Mouse (Mus musculus): Measurements from ENCODE around the gene Btnl2. TPM values are rescaled to one million over a fixed set of nuclear protein-coding genes. Genes with fewer than 3 reads are reported as not detected.

The Btnl2 gene
- polyA plus RNA-seq, 1 experiment: 0.67 TPM

DNA sequence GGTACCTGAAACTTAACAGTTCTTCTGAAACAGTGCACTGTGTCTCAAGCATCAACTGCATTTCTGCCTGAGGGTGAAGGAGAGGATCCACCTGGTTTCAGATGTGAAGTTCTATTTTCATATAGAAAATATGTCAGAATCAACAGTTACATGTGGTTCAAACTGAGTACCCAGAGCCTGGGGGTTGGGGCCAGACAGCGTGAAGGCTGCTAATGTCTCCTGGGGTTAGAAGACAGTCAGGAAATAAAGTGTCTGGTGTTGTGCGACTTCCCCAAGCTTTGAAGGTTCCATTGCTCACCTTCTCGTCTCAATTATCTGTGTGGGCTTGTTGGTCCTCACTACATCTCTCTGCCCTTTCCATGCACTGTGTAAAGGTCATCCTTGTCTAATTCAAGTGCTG is 28.2 kb upstream of the Btnl2 start:
- Histone ChIP-seq H3K4me1 (ENCODE audit: control insufficient read depth, insufficient read depth, insufficient read length, low read length) (no peaks in the 10 kb centered on the region), H3K4me3 (ENCODE audit: insufficient read depth, low read depth, low read length) (no peak overlapping the region), H3K27ac (replicated peaks; ENCODE audit: low read depth, low read length) (no peak overlapping the region)

DNA sequence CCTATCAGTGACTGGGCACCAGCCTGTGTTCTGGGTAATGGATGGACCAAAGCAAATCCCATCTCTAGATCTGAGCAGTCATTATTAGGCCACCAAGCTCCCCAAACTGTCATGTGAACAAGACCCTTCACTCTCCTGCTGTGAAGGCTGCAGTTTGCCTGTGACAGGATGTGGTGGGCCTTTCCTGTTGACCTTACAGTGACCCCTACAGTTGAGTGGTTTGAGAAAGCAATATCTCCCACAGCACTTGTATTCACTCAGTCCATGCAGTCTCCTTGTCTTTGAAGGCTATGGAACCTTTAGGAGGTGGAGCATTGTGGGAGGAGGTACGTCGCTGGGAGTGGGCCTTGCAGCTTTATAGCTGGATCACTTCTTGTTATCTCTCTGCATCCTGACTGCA is 24.8 kb upstream of the Btnl2 start:
- no peaks in the 10 kb centered on the region for H3K4me1 ChIP-seq (ENCODE audit: control insufficient read depth, insufficient read depth, insufficient read length, low read length)
- H3K27ac ChIP-seq (replicated peaks; ENCODE audit: low read depth, low read length): no peak overlapping the region
- H3K4me3 ChIP-seq (ENCODE audit: insufficient read depth, low read depth, low read length): no peak overlapping the region

DNA sequence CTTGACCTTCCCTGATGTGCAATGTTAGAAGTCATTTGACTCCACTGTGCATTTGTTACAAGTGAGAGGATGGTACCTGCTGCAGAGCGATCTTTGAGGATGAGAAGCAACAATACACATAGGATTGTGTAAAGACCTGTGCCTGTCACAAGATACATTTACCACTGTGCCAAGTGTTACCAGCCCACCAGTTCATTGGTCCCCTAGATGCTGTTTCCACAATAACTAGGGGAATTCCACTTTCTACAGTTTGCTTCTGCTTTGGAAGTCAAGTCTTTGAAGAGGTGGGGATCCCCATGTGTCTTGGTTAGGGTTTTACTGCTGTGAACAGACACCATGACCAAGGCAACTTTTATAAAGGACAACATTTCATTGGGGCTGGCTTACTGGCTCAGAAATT is 23.4 kb upstream of the Btnl2 start:
- Histone ChIP-seq H3K27ac (replicated peaks; ENCODE audit: low read depth, low read length) (no peak overlapping the region), H3K4me1 (ENCODE audit: control insufficient read depth, insufficient read depth, insufficient read length, low read length) (no peaks in the 10 kb centered on the region), H3K4me3 (ENCODE audit: insufficient read depth, low read depth, low read length) (no peak overlapping the region)

DNA sequence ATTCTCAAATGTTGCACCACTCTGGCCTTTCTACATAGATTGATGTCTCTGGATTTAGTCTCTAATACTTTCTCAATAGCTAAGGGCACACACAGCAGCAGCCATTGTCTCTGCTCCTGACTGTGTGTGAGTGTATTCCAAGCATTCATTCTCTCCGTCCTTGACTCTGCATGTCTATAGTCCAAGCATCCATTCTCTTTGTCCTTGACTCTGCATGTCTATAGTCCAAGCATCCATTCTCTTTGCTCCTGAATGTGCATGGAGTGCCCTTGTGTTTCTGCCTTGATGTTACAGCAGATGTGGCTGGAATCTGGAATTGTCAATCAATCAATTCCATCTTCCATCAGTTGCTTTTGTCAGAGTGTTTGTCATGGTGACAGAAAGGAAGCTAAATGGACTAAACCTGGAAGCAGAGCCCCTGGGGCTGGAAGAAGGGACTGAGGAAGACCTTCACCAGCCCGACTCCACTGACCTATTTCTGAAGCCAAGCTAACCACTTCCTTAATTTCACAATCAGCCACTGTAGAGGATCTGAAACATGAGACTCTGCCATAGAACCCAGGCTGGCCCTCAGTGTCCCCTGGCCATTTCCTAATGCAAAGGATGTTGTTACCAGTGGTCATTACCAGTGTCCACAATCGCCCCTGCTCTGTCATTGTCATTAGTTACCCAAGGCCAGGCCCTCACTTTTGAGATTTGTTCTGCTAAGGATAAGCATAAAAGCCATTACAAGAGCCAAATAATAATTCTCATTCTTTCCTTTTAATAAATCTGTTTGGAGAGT is 13.8 kb upstream of the Btnl2 start:
- Histone ChIP-seq H3K4me1 (ENCODE audit: control insufficient read depth, insufficient read depth, insufficient read length, low read length) (no peaks in the 10 kb centered on the region), H3K4me3 (ENCODE audit: insufficient read depth, low read depth, low read length) (no peak overlapping the region), H3K27ac (replicated peaks; ENCODE audit: low read depth, low read length) (no peak overlapping the region)

- H3K27ac ChIP-seq (replicated peaks; ENCODE audit: low read depth, low read length): no peak overlapping the region
- no peak overlapping the region for H3K4me3 ChIP-seq (ENCODE audit: insufficient read depth, low read depth, low read length)
- H3K4me1 ChIP-seq (ENCODE audit: control insufficient read depth, insufficient read depth, insufficient read length, low read length): no peaks in the 10 kb centered on the region
Measured at GRCm38 (mm10) chr17:34344882-34345281, 9.7 kb upstream of the Btnl2 start.

GRCm38 (mm10) chr17:34345486-34345885 is 9.1 kb upstream of the Btnl2 start:
- Histone ChIP-seq H3K4me1 (ENCODE audit: control insufficient read depth, insufficient read depth, insufficient read length, low read length) (no peaks in the 10 kb centered on the region), H3K27ac (replicated peaks; ENCODE audit: low read depth, low read length) (no peak overlapping the region), H3K4me3 (ENCODE audit: insufficient read depth, low read depth, low read length) (no peak overlapping the region)

GRCm38 (mm10) chr17:34346041-34346440 is 8.6 kb upstream of the Btnl2 start:
- Histone ChIP-seq H3K4me3 (ENCODE audit: insufficient read depth, low read depth, low read length) (no peak overlapping the region), H3K27ac (replicated peaks; ENCODE audit: low read depth, low read length) (no peak overlapping the region), H3K4me1 (ENCODE audit: control insufficient read depth, insufficient read depth, insufficient read length, low read length) (no peaks in the 10 kb centered on the region)

DNA sequence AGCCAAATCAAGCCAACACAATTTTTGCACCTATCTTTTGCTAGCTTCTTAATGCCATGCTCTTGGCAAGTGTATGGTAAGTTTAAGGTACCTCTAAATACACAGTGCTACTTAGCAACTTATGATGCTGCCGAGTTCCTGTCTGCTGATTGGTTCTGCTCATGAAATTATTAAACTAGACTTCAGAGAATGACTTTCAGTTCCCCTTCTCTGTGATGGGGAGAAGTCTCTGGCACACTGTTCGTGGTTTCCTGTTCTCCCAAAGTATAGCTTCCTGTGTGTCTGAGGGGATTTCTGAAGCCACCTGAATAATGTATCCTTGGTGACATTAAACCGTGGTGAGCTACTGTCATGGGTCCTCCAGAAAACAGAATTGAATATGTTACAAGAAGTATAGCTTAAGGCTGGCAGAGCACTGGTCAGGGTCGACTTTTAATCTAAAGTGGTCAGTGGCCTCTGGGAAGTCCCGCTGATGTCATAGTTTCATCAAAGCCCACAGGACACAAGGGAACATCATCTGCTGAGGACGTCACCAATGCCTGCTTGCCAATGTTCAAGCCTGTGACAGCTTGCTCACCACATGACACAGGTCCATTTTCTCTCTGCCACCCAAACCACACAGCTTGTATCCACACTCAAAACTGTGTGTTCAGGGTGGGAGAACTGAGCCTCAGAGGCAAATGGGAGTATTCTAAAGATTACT is 6.9 kb upstream of the Btnl2 start:
- H3K4me1 ChIP-seq (ENCODE audit: control insufficient read depth, insufficient read depth, insufficient read length, low read length): no peaks in the 10 kb centered on the region

DNA sequence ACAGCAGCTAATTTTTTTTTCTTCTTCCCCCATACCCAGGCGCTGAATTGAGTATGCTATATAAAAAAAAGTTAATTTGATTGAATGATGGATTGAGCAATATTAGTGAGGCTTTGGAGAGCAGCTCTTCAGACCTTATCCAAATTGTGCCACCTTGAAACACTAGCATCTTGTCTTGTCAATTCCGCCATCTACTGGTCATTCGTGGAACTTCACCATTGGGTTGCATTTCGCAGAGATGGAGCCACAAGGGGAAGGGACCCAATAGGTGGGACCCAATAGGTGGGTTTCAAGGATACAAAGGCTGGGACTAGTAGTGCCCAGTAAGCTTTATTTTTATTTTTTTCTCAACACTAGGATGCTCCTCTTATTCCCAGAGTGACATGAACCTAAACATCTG is 5.2 kb upstream of the Btnl2 start:
- Histone ChIP-seq H3K4me3 (ENCODE audit: insufficient read depth, low read depth, low read length) (no peak overlapping the region), H3K27ac (replicated peaks; ENCODE audit: low read depth, low read length) (no peak overlapping the region), H3K4me1 (ENCODE audit: control insufficient read depth, insufficient read depth, insufficient read length, low read length) (peaks cover under 1% of the 10 kb centered on the region; the same call in 1 of the 2 replicates)

More for the DNA sequence above, 6.9 kb upstream of the Btnl2 start:
- Histone ChIP-seq H3K4me3 (ENCODE audit: insufficient read depth, low read depth, low read length) (no peak overlapping the region), H3K27ac (replicated peaks; ENCODE audit: low read depth, low read length) (peak overlapping the region; percentile 72)

DNA sequence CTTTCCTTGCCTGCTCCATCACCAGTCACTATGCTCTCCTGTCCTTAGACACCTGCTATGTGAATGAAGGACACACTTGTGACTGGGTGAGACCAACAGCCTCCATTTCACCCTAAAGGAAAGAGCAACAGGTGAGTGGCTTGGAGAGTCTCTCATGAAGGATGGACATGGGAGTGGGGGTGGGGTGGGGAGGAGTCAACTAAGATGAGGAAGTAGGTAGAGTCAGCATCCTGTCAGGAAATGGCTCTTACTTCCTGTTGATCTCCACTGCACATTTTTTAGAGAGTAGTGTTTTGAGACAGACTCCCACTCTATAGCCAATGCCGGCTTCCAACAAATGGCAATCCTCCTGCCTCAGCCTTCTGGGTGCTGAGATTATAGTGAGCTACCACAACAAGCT is 318 bp downstream of the Btnl2 start:
- H3K4me3 ChIP-seq (ENCODE audit: insufficient read depth, low read depth, low read length): no peak overlapping the region
- H3K27ac ChIP-seq (replicated peaks; ENCODE audit: low read depth, low read length): peak overlapping the region; percentile 77

DNA sequence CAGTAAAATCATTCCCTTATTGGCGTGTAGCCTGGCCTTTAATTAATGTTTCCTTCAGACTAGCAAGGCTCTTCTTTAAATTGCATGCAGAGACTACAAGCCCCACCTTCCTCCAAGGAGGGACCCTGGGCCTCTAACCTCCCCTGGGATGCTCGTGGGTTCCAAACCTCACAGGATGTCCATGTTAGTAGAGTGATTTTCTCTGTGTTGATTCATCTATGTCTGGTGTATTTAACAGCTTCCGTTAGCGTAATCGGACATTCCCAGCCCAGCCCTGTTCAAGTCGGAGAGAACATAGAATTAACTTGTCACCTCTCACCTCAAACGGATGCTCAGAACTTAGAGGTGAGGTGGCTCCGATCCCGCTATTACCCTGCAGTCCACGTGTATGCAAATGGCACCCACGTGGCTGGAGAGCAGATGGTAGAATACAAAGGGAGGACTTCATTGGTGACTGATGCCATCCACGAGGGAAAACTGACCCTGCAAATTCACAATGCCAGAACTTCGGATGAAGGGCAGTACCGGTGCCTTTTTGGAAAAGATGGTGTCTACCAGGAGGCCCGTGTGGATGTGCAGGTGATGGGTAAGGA is 8.4 kb downstream of the Btnl2 start:
- Histone ChIP-seq H3K4me3 (ENCODE audit: insufficient read depth, low read depth, low read length) (no peak overlapping the region), H3K4me1 (ENCODE audit: control insufficient read depth, insufficient read depth, insufficient read length, low read length) (no peaks in the 10 kb centered on the region), H3K27ac (replicated peaks; ENCODE audit: low read depth, low read length) (no peak overlapping the region)

More for the DNA sequence above, 318 bp downstream of the Btnl2 start:
- H3K4me1 ChIP-seq (ENCODE audit: control insufficient read depth, insufficient read depth, insufficient read length, low read length): peaks cover 9% of the 10 kb centered on the region

DNA sequence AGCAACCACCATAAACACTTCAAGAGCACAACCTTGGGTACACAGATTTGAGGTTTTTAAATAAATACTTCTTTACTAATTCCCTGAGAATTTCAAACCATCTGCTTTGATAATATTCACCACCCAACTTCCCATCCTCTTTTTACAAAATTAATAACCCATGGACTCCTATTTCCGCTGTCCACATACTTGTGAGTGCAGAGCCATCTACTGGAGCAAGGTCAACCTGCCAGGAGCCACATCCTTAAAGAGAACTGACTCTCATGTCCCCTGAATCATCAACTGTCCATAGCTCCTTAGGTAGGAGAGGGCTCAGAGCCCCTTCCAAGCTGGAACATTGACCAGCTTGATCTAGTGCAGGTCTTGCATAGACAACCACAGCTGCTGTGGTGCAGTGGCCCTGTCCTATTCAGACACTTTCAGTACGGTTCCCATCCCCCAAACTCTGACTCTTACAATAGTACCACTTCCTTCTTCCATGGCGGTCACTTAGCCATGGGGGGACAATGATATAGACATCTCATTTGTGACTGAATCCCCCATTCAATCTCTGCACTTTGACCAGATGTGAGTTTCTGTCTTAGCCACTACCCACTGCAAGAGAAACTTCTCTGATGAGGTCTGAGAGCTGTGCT is 9.2 kb downstream of the Btnl2 start:
- H3K27ac ChIP-seq (replicated peaks; ENCODE audit: low read depth, low read length): peak overlapping the region; percentile 52; the same call in 1 of the 2 replicates
- H3K4me1 ChIP-seq (ENCODE audit: control insufficient read depth, insufficient read depth, insufficient read length, low read length): no peaks in the 10 kb centered on the region
- no peak overlapping the region for H3K4me3 ChIP-seq (ENCODE audit: insufficient read depth, low read depth, low read length)

DNA sequence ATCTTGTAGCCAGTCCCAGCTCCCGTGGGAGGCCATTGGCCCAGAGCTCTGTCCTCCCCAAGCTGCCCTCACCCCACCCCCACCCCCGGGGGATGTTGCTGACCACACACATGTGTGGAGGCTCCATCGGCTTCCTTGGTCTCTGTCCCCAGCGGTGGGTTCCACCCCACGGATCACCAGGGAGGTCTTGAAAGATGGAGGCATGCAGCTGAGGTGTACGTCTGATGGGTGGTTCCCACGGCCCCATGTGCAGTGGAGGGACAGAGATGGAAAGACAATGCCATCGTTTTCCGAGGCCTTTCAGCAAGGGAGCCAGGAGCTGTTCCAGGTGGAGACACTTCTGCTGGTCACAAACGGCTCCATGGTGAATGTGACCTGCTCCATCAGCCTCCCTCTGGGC is 10.4 kb downstream of the Btnl2 start:
- no peak overlapping the region for H3K4me3 ChIP-seq (ENCODE audit: insufficient read depth, low read depth, low read length)

DNA sequence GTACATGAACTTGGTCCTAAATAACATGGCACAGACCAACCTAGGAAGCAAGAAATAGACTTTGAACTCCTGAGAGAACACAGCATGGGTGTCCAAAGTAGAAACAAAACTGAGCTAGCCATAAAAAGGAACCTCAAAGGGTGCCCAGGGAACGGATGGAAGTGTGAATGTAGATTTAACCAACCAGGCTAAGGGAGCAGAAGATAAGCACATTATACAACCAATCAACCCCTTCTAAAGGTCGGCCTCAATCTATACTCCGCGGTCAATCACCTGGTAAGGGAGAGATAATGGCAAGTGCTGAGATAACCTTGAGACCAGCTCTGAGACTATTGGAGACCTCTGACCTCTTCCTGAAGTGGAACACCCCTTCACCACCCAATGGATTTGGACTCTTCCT is 15.9 kb downstream of the Btnl2 start:
- no peak overlapping the region for H3K27ac ChIP-seq (replicated peaks; ENCODE audit: low read depth, low read length)
- no peak overlapping the region for H3K4me3 ChIP-seq (ENCODE audit: insufficient read depth, low read depth, low read length)
- H3K4me1 ChIP-seq (ENCODE audit: control insufficient read depth, insufficient read depth, insufficient read length, low read length): no peaks in the 10 kb centered on the region

More for the DNA sequence above, 10.4 kb downstream of the Btnl2 start:
- Histone ChIP-seq H3K27ac (replicated peaks; ENCODE audit: low read depth, low read length) (peak overlapping the region; percentile 14), H3K4me1 (ENCODE audit: control insufficient read depth, insufficient read depth, insufficient read length, low read length) (no peaks in the 10 kb centered on the region)

DNA sequence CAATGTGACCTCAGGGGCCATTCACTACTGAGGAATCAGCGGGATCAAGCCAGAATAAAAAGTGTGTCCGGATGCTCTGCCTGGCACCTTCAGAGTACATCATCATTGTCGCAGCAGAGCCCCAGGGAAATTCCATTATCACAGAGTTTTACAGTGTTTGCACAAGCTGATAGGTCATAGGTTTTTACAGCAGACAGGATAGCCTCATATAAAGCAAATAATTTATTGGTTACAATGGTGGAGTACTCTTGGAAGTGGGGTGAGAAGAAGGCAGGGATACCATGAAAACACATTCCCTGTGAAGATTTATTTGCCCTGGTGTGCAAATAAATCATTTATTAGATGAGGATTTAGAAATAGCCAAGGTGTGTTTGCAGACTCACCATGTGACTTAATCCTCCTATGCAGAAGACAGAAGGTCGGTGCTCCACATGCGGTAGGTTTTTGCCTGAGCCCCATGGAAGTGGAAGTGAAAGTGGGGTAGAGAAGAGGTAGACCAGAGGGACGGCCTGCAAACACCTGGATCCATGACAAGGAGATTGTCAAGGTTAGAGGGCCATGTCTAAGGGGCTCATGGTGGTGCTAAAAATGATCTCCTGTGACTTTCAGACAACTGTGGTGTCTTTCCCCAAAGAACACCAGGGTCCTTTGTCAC is 18.6 kb downstream of the Btnl2 start:
- Histone ChIP-seq H3K4me1 (ENCODE audit: control insufficient read depth, insufficient read depth, insufficient read length, low read length) (no peaks in the 10 kb centered on the region), H3K27ac (replicated peaks; ENCODE audit: low read depth, low read length) (no peak overlapping the region), H3K4me3 (ENCODE audit: insufficient read depth, low read depth, low read length) (no peak overlapping the region)

Measured in brown adipose tissue, adult 24 weeks (tissue).